Mouse (Mus musculus) stomach, embryonic 16.5 days (tissue): Measurements from ENCODE around the gene Usp49. TPM values are rescaled to one million over a fixed set of nuclear protein-coding genes. Genes with fewer than 3 reads are reported as not detected.

Experiments used
- ATAC-seq: fragments of 200-750 bp; cut with Nextera tagmentation; 2 replicates; pipeline ENCODE4 v1.8.0; 2017; ENCODE audit warnings: moderate number of reproducible peaks, moderate TSS enrichment; ENCODE audit not compliant: insufficient read depth, low FRiP score
- H3K27ac ChIP-seq: fragments of 300-500 bp; sonication (generic); 2 replicates; pipeline ENCODE4 v1.5.1; 2014; ENCODE audit warnings: low read length
- H3K27me3 ChIP-seq: fragments of 300-500 bp; sonication (generic); 2 replicates; pipeline ENCODE4 v1.6.1; 2014; ENCODE audit warnings: low read length, control low read depth, mixed read lengths; ENCODE audit not compliant: control insufficient read depth, insufficient read depth
- H3K36me3 ChIP-seq: fragments of 300-500 bp; sonication (generic); 2 replicates; pipeline ENCODE4 v1.6.1; 2014; ENCODE audit warnings: low read length; ENCODE audit not compliant: control insufficient read depth, insufficient read depth
- H3K4me1 ChIP-seq: fragments of 300-500 bp; sonication (generic); 2 replicates; pipeline ENCODE4 v1.6.1; 2014; ENCODE audit warnings: low read length, control low read depth, mixed read lengths; ENCODE audit not compliant: control insufficient read depth, insufficient read depth
- H3K4me2 ChIP-seq: fragments of 300-500 bp; sonication (generic); 2 replicates; pipeline ENCODE4 v1.6.1; 2014; ENCODE audit warnings: low read depth, low read length, mixed read lengths
- H3K4me3 ChIP-seq: fragments of 300-500 bp; sonication (generic); replicated peaks from 2 replicates; pipeline ENCODE4 v1.5.1; 2014; ENCODE audit warnings: mild to moderate bottlenecking, low read length
- H3K9ac ChIP-seq: fragments of 300-500 bp; sonication (generic); 2 replicates; pipeline ENCODE4 v1.6.1; 2014; ENCODE audit warnings: low read length
- H3K9me3 ChIP-seq: fragments of 300-500 bp; sonication (generic); replicated peaks from 2 replicates; pipeline ENCODE4 v1.6.1; 2016; ENCODE audit warnings: low read length, control low read depth; ENCODE audit not compliant: control insufficient read depth
- WGBS: fragments of 180-500 bp; shearing (Covaris S2); extraction: QIAGEN DNeasy Blood & Tissue Kit; methylation state at CpG from one replicate; pipeline ENCODE4 v1.1.7; 2014; 5-methylcytosine and 5-hydroxymethylcytosine counted together
- polyA plus RNA-seq: library from polyadenylated mRNA; unstranded; fragments of >200 nt; fragmentation: Nextera tagmentation; extraction: Ambion mirVana; gene quantifications from 2 replicates; pipeline ENCODE4 v1.2.1, GENCODE M21; 2015

The Usp49 gene
- polyA plus RNA-seq, 1 experiment from 2014 or later, result 3.5 TPM

DNA sequence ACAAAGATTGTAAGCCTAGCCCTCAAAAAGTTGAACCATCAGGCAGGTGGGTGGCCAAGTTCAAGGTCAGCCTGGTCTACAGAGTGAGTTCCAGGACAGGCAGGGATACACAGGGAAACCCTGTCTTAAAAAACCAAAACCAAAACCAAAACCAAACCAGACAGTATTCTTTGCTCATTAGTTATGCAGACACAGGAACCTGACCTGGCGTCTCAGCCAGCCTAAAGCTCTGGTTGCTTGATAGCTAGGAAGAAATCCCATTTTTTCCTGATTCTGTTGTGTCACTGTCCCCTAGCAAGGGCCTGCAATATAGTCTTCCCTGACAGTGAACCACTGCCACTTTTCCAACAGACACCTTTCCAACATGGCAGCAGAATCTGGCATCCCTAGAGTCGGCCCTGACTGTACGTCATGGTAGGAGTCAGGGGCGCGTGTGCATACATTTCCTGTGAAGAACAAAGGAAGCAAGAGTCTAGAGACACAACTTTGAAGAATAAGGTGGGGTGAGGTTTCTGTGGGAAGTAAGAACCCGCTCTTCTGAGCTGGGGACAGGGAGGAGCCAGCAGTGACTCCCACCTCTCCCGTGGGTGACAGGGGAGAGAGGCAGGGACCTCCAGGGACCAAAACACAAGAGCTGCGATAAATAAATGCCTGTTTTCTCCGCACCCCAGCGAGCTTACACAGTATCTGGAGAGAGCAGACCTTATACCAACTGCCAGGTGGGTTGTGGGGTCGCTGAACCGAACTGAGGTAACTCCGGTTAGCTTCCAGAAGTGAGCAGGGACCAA lies 29.7 kb upstream of the Usp49 start:
- H3K27me3 ChIP-seq, result no peaks in the 10 kb centered on the region

DNA sequence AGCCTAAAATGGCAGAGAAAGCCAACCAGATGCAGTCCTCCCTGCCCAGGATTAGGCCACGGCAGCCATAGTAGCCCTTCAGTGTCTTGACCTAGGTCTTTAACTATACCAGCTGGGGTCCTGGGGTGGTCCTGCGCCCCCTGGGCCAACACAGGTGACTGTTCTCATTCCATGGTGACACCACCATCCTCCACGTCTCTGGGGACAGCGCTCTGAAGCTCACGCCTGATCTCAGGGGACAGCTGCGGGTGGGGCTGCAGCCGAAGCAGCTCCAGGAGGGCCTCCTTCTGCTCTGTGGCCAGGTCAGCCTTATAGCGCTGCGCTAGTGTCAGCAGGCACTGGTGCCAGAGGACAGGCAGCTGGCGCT lies 29.1 kb upstream of the Usp49 start:
- no peak overlapping the region for H3K9ac ChIP-seq
- H3K9me3 ChIP-seq, result no peaks in the 10 kb centered on the region
- H3K27ac ChIP-seq, result no peak overlapping the region
- no peaks in the 10 kb centered on the region for H3K27me3 ChIP-seq
- H3K4me2 ChIP-seq, result no peak overlapping the region
- 89% methylated on average over 10 of the region's 10 CpGs for WGBS
- H3K4me1 ChIP-seq, result peaks cover 22% of the 10 kb centered on the region
- no peak overlapping the region for H3K4me3 ChIP-seq
- peaks cover 25% of the 10 kb centered on the region for H3K36me3 ChIP-seq
- no peak for ATAC-seq

More for the DNA sequence above, 29.7 kb upstream of the Usp49 start:
- WGBS, result 83% methylated on average over 13 of the region's 13 CpGs
- Histone ChIP-seq H3K4me2 (no peak overlapping the region), H3K4me1 (peaks cover 27% of the 10 kb centered on the region), H3K9ac (no peak overlapping the region), H3K36me3 (peaks cover 25% of the 10 kb centered on the region), H3K27ac (peak overlapping the region; percentile 72), H3K4me3 (no peak overlapping the region), H3K9me3 (no peaks in the 10 kb centered on the region)
- no peak for ATAC-seq

DNA sequence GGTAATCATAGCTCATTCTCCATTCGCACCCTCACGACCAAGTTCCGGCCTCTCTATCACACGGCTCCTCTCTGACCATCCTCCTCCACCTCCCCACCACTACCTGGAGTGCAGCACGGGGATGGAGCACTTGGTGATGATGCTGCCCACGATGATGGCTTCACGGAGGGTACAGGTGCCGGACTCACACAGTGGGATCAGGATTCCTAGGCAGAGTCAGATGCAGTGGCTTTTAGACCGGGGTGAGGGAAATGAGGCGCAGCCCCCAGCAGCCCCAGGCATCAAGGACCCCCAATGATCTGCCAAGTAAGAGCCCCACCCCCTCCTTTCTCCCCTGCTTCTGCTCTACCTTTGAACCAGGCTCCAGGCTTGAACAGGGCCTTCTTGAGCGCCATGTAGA lies 28.2 kb upstream of the Usp49 start:
- Histone ChIP-seq H3K36me3 (peaks cover 25% of the 10 kb centered on the region), H3K27me3 (no peaks in the 10 kb centered on the region), H3K4me2 (no peak overlapping the region), H3K4me1 (peaks cover 12% of the 10 kb centered on the region), H3K9ac (no peak overlapping the region), H3K9me3 (no peaks in the 10 kb centered on the region), H3K4me3 (no peak overlapping the region), H3K27ac (no peak overlapping the region)
- no peak for ATAC-seq
- WGBS, result 88% methylated on average over 11 of the region's 11 CpGs

DNA sequence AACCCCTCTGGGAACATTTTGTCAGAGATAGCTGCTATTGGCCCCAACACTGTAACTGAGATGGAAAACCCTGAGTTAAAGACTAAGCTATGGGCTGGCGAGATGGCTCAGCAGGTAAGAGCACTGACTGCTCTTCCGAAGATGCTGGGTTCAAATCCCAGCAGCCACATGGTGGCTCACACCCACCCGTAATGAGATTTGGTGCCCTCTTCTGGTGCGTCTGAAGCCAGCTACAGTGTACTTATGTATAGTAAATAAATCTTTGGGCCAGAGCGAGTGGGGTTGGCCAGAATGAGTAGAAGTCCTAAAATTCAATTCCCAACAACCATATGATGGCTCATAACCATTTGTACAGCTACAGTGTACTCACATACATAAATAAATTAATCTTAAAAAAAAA lies 24.3 kb upstream of the Usp49 start:
- no peak for ATAC-seq
- Histone ChIP-seq H3K4me1 (0 out of 2 replicates have a peak, but pooled peaks cover 6% of the 10 kb centered on the region), H3K4me2 (no peak overlapping the region), H3K9ac (no peak overlapping the region), H3K9me3 (no peaks in the 10 kb centered on the region), H3K4me3 (no peak overlapping the region), H3K36me3 (peaks cover 11% of the 10 kb centered on the region), H3K27ac (no peak overlapping the region), H3K27me3 (no peaks in the 10 kb centered on the region)
- 73% methylated on average over 5 of the region's 5 CpGs for WGBS

DNA sequence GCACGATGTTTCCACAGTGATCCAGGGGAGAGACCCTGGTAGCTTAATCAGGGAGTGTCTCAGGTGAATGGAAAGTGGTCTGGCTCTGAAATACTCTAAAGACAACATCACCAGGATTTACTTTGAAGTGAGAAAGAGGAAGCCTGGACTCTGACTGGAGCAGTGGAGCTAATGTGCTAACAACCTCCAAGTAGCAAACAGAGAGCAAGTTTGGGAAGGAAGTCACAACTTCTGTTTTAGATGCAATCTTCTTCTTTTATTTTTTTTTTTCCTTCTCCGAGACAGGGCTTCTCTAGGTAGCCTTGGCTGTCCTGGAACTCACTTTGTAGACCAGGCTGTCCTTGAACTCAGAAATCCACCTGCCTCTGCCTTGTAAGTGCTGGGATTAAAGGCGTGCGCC lies 21.3 kb upstream of the Usp49 start:
- no peak overlapping the region for H3K9ac ChIP-seq
- no peaks in the 10 kb centered on the region for H3K9me3 ChIP-seq
- H3K4me2 ChIP-seq, result no peak overlapping the region
- ATAC-seq, result no peak
- H3K27ac ChIP-seq, result no peak overlapping the region
- WGBS, result 88% methylated on average over 4 of the region's 4 CpGs
- H3K4me1 ChIP-seq, result peaks cover 17% of the 10 kb centered on the region
- H3K27me3 ChIP-seq, result no peaks in the 10 kb centered on the region
- 0 out of 2 replicates have a peak, but pooled peaks cover 2% of the 10 kb centered on the region for H3K36me3 ChIP-seq
- no peak overlapping the region for H3K4me3 ChIP-seq

DNA sequence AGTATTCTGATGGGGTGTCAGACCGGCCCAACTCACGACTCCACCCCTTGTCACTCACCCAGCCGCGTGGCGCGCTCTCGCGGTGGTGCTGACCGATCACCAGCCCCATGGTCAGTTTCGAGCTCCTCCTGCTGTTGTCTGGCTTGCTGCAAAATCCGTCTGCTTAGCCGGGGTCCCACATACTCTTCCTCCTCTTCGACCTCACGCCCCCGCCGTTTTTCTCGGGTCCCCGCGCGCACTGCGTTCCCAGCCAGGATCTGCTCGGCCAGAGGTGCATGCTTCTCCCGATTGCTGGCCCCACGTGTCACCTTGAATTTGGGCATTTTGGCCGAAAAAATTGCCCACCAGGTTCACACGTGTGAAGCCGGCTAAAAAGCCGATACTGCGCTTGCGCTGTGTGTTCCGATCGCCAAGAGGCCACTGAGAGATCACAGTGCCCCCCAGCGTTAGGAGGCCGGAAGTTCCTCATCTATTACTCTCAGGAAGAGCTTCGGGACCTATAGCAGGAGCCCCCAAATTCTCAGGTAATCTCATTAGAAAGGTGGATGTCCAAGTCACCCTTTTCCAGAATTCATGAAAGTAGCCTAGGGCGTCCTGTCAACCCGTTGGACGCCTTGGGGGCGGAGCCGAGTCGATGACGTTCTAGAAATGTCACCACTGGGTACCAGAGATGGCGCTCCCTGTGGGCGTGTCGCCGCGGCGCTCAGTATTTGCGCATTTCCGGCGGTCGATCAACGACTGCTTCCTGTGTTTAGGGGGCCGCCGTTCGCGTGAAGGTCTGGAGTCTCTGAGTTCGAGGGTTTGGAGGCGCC lies 19.4 kb upstream of the Usp49 start, which contains the start of the genes Bysl, Med20 and Gm20517:
TSS of gene Bysl (minus strand) at position 644 of the 812 bp plus-strand sequence.
TSS of gene Med20 (plus strand) at position 734 of the 812 bp plus-strand sequence.
TSS of gene Gm20517 (plus strand) at position 741 of the 812 bp plus-strand sequence.
- peak; percentile 95 for ATAC-seq
- under 1% methylated on average over 59 of the region's 59 CpGs for WGBS

DNA sequence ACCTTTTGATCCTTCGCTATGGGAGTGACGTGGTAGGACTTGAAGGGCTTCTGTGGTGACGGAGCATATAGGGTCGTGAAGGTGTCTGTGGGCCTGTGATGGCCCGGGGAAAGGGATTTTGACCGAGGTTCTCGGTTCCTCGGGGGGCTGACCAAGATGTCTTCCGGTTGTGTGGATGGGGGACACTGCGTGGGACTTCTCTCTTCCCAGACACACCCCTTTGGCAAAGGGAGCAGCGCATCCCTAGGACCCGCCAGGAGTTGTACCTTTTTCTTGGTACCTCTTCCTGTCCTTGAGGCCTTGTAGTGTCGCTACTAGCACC lies 18.9 kb upstream of the Usp49 start:
- Histone ChIP-seq H3K4me1 (peaks cover 17% of the 10 kb centered on the region), H3K4me3 (peak overlapping the region; percentile 90), H3K9me3 (no peaks in the 10 kb centered on the region), H3K27me3 (no peaks in the 10 kb centered on the region), H3K4me2 (peak overlapping the region; percentile 87), H3K27ac (peak overlapping the region; percentile 49; the same call in 1 of the 2 replicates), H3K36me3 (no peaks in the 10 kb centered on the region), H3K9ac (peak overlapping the region; percentile 85)
- WGBS, result 0% methylated on average over 13 of the region's 13 CpGs
- ATAC-seq, result no peak

More for the DNA sequence above, 19.4 kb upstream of the Usp49 start, which contains the start of the genes Bysl, Med20 and Gm20517:
- no peaks in the 10 kb centered on the region for H3K27me3 ChIP-seq
- peaks cover 17% of the 10 kb centered on the region for H3K4me1 ChIP-seq
- peak within 1 kb of the TSS; percentile 87 for H3K4me2 ChIP-seq
- peak within 1 kb of the TSS; percentile 90 for H3K4me3 ChIP-seq
- no peaks in the 10 kb centered on the region for H3K9me3 ChIP-seq
- H3K27ac ChIP-seq, result peak within 1 kb of the TSS; percentile 80
- peak within 1 kb of the TSS; percentile 85 for H3K9ac ChIP-seq
- no peaks in the 10 kb centered on the region for H3K36me3 ChIP-seq

DNA sequence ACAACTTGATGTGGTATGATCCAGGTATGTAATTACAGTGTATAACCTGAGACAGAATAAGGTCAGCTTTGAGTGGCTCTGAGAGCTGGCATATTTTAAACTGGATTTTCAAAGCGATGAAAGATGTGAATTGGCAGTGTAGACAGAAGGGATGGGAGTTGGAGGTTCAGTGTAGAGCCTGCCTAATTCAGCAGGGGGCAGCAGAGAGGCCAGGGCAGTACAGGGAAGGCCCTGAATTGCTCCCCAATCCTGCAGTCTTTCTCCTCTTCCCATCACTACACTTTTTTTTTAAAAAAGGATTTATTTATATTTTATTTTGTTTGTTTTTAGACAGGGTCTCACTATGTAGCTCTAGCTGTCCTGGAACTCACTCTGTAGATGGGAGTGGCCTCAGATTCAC lies 16.5 kb upstream of the Usp49 start:
- H3K36me3 ChIP-seq, result peaks cover 7% of the 10 kb centered on the region; the same call in 1 of the 2 replicates
- H3K4me1 ChIP-seq, result peaks cover 17% of the 10 kb centered on the region
- no peak for ATAC-seq
- no peak overlapping the region for H3K9ac ChIP-seq
- H3K9me3 ChIP-seq, result no peaks in the 10 kb centered on the region
- no peak overlapping the region for H3K4me3 ChIP-seq
- H3K27me3 ChIP-seq, result no peaks in the 10 kb centered on the region
- no peak overlapping the region for H3K27ac ChIP-seq
- WGBS, result 82% methylated on average over 1 of the region's 1 CpGs
- H3K4me2 ChIP-seq, result no peak overlapping the region

DNA sequence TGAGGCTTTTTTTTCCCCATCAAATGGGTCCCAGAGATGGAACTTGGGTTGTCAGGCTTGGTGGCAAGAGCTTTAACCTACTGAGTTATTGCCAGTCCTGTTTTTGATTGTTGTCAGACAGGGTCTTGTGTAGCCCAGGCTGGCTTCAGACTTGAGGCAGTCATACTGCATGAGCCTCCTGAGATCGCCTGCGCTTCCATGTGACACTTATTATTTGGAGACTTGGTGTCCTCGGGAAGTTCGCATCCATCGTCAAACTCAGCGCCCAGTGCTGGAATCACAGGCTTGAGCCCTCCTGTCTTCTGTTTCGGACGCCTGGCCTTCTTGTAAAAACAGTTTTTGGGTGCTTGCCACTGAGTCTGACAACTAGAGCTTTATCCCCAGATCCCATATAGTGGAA lies 14.4 kb upstream of the Usp49 start:
- ATAC-seq, result no peak
- H3K27me3 ChIP-seq, result no peaks in the 10 kb centered on the region

More for the DNA sequence above, 14.4 kb upstream of the Usp49 start:
- H3K36me3 ChIP-seq, result peaks cover 9% of the 10 kb centered on the region; the same call in 1 of the 2 replicates
- no peak overlapping the region for H3K27ac ChIP-seq
- H3K9ac ChIP-seq, result no peak overlapping the region
- H3K9me3 ChIP-seq, result no peaks in the 10 kb centered on the region
- H3K4me2 ChIP-seq, result no peak overlapping the region
- H3K4me1 ChIP-seq, result peaks cover 11% of the 10 kb centered on the region
- WGBS, result 94% methylated on average over 8 of the region's 8 CpGs
- H3K4me3 ChIP-seq, result no peak overlapping the region
